Mouse (Mus musculus) midbrain, embryonic 11.5 days (tissue): Measurements from ENCODE around the gene Zfp212. TPM values are rescaled to one million over a fixed set of nuclear protein-coding genes. Genes with fewer than 3 reads are reported as not detected.

Experiments used
- ATAC-seq: fragments of 200-750 bp; cut with Nextera tagmentation; 2 replicates; pipeline ENCODE4 v1.8.0; 2017; ENCODE audit warnings: moderate TSS enrichment, moderate library complexity; ENCODE audit not compliant: low FRiP score
- DNase-seq: peaks from one replicate; pipeline ENCODE4 v3.0.0; 2015; ENCODE audit warnings: low spot score; ENCODE audit errors: missing footprints
- H3K27ac ChIP-seq: fragments of 300-500 bp; sonication (generic); 2 replicates; pipeline ENCODE4 v1.5.1; 2014; ENCODE audit warnings: low read depth, low read length
- H3K27me3 ChIP-seq: fragments of 300-500 bp; sonication (generic); 2 replicates; pipeline ENCODE4 v1.6.1; 2014; ENCODE audit warnings: mild to moderate bottlenecking, low read length, moderate library complexity, mixed read lengths; ENCODE audit not compliant: control insufficient read depth, insufficient read depth
- H3K36me3 ChIP-seq: fragments of 300-500 bp; sonication (generic); 2 replicates; pipeline ENCODE4 v1.6.1; 2014; ENCODE audit warnings: mild to moderate bottlenecking, low read length, moderate library complexity, mixed read lengths; ENCODE audit not compliant: control insufficient read depth, insufficient read depth
- H3K4me1 ChIP-seq: fragments of 300-500 bp; sonication (generic); 2 replicates; pipeline ENCODE4 v1.6.1; 2014; ENCODE audit warnings: low read length; ENCODE audit not compliant: control insufficient read depth, insufficient read depth
- H3K4me2 ChIP-seq: fragments of 300-500 bp; sonication (generic); 2 replicates; pipeline ENCODE4 v1.6.1; 2014; ENCODE audit warnings: mild to moderate bottlenecking, moderate library complexity
- H3K4me3 ChIP-seq: fragments of 300-500 bp; sonication (generic); 2 replicates; pipeline ENCODE4 v1.5.1; 2014; ENCODE audit warnings: low read depth, low read length
- H3K9ac ChIP-seq: fragments of 300-500 bp; sonication (generic); 2 replicates; pipeline ENCODE4 v1.6.1; 2014; ENCODE audit warnings: low read length
- H3K9me3 ChIP-seq: fragments of 300-500 bp; sonication (generic); 2 replicates; pipeline ENCODE4 v1.6.1; 2016; ENCODE audit warnings: low read length; ENCODE audit not compliant: control insufficient read depth
- WGBS: fragments of 180-500 bp; shearing (Covaris S2); extraction: QIAGEN DNeasy Blood & Tissue Kit; methylation state at CpG from one replicate; pipeline ENCODE4 v1.1.7; 2014; 5-methylcytosine and 5-hydroxymethylcytosine counted together
- polyA plus RNA-seq: library from polyadenylated mRNA; unstranded; fragments of >200 nt; fragmentation: Nextera tagmentation; extraction: Ambion mirVana; gene quantifications from 2 replicates; pipeline ENCODE4 v1.2.1, GENCODE M21; 2014

Zfp212 gene
- polyA plus RNA-seq: 12.0 and 13.1 TPM in 2 replicates

DNA sequence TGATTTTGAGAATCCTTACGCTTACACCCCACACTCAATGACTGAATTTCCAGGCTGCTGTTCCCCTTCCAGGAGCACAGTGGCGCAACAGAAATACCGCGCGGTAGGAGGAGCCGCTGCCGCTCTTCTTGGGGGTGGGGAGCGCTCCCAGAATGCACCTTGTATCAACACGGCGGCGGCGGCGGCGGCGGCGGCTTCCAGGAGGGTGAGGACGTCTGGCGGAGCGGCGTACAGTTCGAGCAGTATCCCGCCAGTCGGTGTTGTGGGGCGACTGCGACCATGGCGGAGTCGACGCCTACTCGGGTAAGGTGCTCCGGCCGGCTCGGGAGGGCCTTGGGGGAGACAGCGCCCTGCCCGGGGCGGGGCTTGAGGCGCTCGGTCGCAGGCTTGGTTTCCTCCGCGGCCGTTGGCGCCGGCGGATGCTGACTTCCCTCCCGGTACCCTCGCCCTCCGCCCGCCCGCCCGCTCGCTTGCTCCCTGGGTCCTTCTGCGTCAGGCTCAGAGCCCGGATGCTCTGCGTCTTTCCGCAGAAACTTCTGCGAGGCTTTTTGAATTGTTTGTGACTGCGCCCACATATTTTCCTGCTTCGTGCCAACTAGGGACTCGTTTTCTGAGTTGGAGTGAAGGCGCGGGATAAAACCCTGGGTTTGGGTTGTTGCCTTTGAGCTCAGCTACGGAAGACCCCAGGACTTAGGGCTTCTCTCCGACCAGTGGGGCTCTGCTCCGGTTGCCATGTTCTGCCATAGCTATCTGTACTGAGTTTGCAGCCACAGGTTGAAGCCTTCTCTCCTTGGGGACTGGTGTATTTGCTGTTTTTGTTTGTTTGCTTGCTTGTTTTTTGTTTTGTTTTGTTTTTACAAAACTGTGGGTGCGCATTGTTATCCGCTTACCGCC is at the start of gene Zfp212:
TSS of gene Zfp212 (plus strand) at position 30 of the 894 bp plus-strand sequence.
- Histone ChIP-seq H3K27me3 (no peaks in the 10 kb centered on the region), H3K36me3 (no peaks in the 10 kb centered on the region), H3K4me2 (peak within 1 kb of the TSS; percentile 47), H3K4me1 (peaks cover 11% of the 10 kb centered on the region), H3K4me3 (peak within 1 kb of the TSS; percentile 73), H3K27ac (peak within 1 kb of the TSS; percentile 80), H3K9ac (peak within 1 kb of the TSS; percentile 81), H3K9me3 (no peaks in the 10 kb centered on the region)
- ATAC-seq (peak; percentile 97), DNase-seq (peak; percentile 98)
- under 1% methylated on average over 67 of the region's 67 CpGs for WGBS

DNA sequence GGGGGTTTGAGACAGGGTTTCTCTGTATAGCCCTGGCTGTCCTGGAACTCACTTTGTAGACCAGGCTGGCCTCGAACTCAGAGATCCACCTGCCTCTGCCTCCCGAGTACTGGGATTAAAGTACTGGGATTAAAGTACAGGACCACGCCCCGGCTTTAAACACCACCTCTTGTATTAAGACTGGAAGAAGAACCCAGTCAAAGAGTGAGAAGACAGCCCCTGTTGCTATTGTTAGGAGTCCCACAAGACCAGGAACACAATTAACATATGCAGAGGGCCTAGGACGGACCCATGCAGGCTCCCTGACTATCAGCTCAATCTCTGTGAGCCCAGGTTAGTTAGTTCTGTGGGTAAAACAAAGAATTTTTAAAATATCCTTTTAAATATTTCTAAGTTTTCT is 48.0 kb upstream of the Zfp212 start:
- Histone ChIP-seq H3K36me3 (no peaks in the 10 kb centered on the region), H3K9me3 (no peaks in the 10 kb centered on the region), H3K4me2 (no peak overlapping the region), H3K4me1 (no peaks in the 10 kb centered on the region), H3K9ac (no peak overlapping the region), H3K4me3 (no peak overlapping the region), H3K27ac (no peak overlapping the region), H3K27me3 (no peaks in the 10 kb centered on the region)
- 89% methylated on average over 5 of the region's 5 CpGs for WGBS
- ATAC-seq (no peak), DNase-seq (no peak)

DNA sequence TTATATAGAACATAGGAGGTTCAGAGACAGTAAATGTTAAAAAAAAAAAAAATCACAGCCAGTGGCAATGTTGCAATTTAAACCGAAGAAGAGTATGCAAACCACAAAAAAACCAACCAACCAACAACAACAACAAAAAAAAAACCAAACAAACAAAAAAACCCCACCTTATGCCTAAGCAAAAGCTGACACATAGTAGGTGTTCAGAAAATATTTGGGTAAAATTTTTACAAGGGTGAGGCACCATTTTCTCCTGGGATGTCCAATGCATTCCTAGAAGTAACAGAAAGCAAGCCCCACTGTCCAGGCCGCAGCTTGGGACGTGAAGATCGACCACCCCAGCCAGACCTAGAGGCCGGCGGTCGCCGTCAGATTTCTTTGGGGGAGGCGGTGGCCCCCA is 43.2 kb upstream of the Zfp212 start, which contains the start of gene Zfp282:
TSS of gene Zfp282 (plus strand) at position 147 of the 400 bp plus-strand sequence.
- H3K27me3 ChIP-seq: no peaks in the 10 kb centered on the region
- peaks cover 8% of the 10 kb centered on the region for H3K4me1 ChIP-seq
- H3K27ac ChIP-seq: peak within 1 kb of the TSS; percentile 95
- peak within 1 kb of the TSS; percentile 97 for H3K9ac ChIP-seq
- DNase-seq: no peak
- no peaks in the 10 kb centered on the region for H3K9me3 ChIP-seq
- ATAC-seq: no peak
- H3K36me3 ChIP-seq: peaks cover 5% of the 10 kb centered on the region; the same call in 1 of the 2 replicates
- peak within 1 kb of the TSS; percentile 90 for H3K4me3 ChIP-seq
- 7% methylated on average over 9 of the region's 9 CpGs for WGBS
- H3K4me2 ChIP-seq: peak within 1 kb of the TSS; percentile 72

DNA sequence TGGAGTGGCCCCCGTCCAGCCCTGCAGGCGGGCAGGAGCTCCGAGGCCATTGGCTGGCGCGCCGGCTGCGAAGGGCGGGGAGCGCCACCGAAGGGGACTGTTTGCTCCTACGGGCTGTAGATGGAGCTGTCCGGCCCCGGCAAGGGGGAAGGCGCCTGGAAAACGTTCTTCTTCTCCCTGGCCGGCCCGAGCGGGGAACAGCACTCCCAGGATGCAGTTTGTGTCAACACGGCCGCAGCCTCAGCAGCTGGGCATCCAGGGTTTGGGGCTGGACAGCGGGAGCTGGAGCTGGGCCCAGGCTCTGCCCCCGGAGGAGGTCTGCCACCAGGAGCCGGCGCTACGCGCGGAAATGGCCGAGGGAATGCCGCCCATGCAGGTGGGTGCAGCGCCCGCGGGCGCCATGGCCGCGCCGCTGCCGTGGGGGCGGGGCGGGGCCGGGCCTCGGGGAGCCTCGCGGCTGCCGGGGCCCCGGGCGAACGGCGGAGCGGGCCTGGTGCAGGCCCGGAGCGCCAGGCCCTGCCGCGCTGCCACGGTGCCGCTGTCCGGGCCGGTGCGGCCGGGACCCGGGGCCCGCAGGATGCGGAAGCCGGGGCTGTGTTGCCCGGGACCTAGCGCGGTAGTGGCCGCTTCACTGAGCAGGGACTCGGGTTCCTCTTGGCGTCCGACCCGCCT is 42.7 kb upstream of the Zfp212 start:
- H3K4me2 ChIP-seq: peak overlapping the region; percentile 72
- no peaks in the 10 kb centered on the region for H3K27me3 ChIP-seq
- H3K4me3 ChIP-seq: peak overlapping the region; percentile 90
- WGBS: under 1% methylated on average over 71 of the region's 71 CpGs
- peak; percentile 98 for DNase-seq
- H3K36me3 ChIP-seq: peaks cover 8% of the 10 kb centered on the region; the same call in 1 of the 2 replicates
- ATAC-seq: peak; percentile 96
- no peaks in the 10 kb centered on the region for H3K9me3 ChIP-seq
- peak overlapping the region; percentile 95 for H3K27ac ChIP-seq
- peaks cover 8% of the 10 kb centered on the region for H3K4me1 ChIP-seq
- H3K9ac ChIP-seq: peak overlapping the region; percentile 97

DNA sequence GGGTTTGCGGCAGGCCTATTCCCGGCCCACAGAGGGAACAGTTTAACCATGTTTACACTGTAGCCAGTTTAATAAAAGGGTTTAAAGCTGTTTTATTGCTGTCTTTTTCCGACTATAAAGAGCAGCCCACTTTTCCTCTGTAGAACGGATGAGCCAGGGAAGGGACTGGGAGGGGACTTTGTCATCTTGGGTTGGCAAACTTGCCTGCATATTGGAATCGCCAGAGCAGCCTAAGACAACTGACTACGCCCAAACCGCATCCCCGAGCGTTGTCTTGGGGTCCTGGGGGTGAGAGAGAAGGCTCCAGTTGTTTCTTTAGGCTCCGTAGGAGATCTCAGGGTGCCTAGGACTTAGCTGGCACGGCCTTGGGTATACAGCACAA is 42.2 kb upstream of the Zfp212 start:
- no peaks in the 10 kb centered on the region for H3K27me3 ChIP-seq
- peak overlapping the region; percentile 72 for H3K4me2 ChIP-seq
- no peaks in the 10 kb centered on the region for H3K9me3 ChIP-seq
- H3K27ac ChIP-seq: peak overlapping the region; percentile 95
- 1% methylated on average over 11 of the region's 11 CpGs for WGBS
- H3K4me1 ChIP-seq: peaks cover 8% of the 10 kb centered on the region
- peak overlapping the region; percentile 97 for H3K9ac ChIP-seq
- ATAC-seq (no peak), DNase-seq (peak; percentile 94)
- peaks cover 8% of the 10 kb centered on the region; the same call in 1 of the 2 replicates for H3K36me3 ChIP-seq
- peak overlapping the region; percentile 90 for H3K4me3 ChIP-seq

DNA sequence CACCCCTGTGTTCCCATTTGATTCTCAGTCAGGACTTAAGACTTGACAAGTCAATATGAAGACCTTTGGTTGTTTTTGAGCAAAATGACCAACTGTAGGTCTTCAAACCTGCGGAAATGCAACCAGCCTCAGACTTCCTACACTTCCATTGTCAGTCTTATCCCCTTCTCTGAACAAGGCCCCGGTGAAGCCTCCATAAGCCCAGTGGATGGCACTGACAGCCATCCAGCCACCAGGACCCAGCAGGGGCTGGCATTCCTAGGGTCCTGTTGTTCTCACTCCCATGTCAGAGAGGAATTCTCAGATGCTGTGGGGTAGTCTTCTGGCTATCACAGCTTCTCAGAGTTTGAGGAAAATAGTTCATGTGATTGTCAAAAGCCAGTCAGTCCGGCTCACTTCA is 41.7 kb upstream of the Zfp212 start:
- Histone ChIP-seq H3K36me3 (peaks cover 8% of the 10 kb centered on the region; the same call in 1 of the 2 replicates), H3K4me1 (peaks cover 8% of the 10 kb centered on the region), H3K27me3 (no peaks in the 10 kb centered on the region), H3K9me3 (no peaks in the 10 kb centered on the region), H3K4me3 (peak overlapping the region; percentile 90), H3K27ac (no peak overlapping the region), H3K9ac (peak overlapping the region; percentile 97), H3K4me2 (peak overlapping the region; percentile 72)
- DNase-seq (peak; percentile 84), ATAC-seq (no peak)
- 47% methylated on average over 3 of the region's 3 CpGs for WGBS

DNA sequence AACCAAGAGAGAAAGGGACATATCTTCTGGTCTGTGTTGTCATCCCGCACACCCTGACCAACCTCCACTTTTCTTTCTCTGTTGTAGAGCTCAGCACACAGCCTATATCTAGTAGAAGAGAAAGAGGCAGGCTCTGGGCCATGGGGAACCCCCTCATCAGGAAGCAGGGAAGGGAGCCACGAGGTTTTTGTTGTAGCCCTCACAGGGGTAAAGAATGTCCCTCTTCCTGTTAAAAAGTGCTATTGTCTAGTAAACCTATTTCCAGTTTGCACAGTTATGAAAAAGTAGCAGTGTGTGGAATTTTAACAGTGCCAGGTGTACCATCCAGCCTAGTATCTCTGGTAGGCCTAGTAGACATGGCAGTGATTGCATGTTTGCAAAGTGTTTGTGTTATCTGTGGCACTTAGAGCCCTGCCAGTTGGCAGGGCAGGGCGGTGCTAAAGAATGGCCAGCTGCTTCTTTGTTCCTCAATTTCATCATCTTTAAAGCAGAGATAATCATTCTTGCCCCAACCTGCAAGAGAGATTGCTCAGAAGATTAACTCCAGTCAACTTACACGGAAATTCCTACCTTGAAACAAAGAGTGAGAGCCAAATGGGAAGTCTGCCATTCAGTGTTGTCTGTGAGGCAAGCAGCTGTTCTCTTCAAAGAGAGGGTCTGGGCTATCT is 41.1 kb upstream of the Zfp212 start:
- Histone ChIP-seq H3K27ac (no peak overlapping the region), H3K4me3 (peak overlapping the region; percentile 90), H3K4me2 (peak overlapping the region; percentile 72), H3K9ac (peak overlapping the region; percentile 97), H3K4me1 (peaks cover 8% of the 10 kb centered on the region), H3K36me3 (peaks cover 8% of the 10 kb centered on the region; the same call in 1 of the 2 replicates), H3K27me3 (no peaks in the 10 kb centered on the region), H3K9me3 (no peaks in the 10 kb centered on the region)
- WGBS: 75% methylated on average over 4 of the region's 4 CpGs
- no peak for DNase-seq
- no peak for ATAC-seq

DNA sequence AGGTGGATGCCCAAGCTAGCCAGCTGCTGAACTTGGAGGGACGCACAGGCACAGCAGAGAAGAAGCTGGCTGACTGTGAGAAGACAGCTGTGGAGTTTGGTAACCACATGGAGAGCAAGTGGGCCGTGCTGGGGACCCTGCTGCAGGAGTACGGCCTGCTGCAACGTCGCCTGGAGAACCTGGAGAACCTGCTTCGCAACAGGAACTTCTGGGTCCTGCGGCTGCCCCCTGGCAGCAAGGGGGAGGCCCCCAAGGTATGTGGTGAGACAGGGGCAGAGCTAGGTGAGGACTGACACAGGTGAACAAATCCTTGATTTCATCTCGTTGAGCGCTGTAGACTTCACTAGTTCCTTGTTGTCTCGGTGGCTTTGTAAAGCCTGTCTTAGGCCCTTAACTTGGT is 40.1 kb upstream of the Zfp212 start:
- Histone ChIP-seq H3K9ac (no peak overlapping the region), H3K27ac (no peak overlapping the region), H3K36me3 (peaks cover 11% of the 10 kb centered on the region; the same call in 1 of the 2 replicates), H3K4me1 (peaks cover 8% of the 10 kb centered on the region), H3K4me3 (no peak overlapping the region), H3K4me2 (no peak overlapping the region), H3K27me3 (no peaks in the 10 kb centered on the region), H3K9me3 (no peaks in the 10 kb centered on the region)
- ATAC-seq: no peak
- 94% methylated on average over 10 of the region's 10 CpGs for WGBS
- DNase-seq: no peak
